Mouse (Mus musculus) left cerebral cortex, postnatal 10 days (tissue): ENCODE results near the gene Tnfaip2. TPM values are rescaled to one million over a fixed set of nuclear protein-coding genes. Genes with fewer than 3 reads are reported as not detected.

Source experiments
- DNase-seq, 2 experiments: peaks; one replicate each; pipeline ENCODE4 v3.0.0; 2021 to 2022; ENCODE audit warnings: low spot score in 2 of 2, mixed read lengths in 1 of 2; ENCODE audit errors: extremely low spot score in 1 of 2
- intact Hi-C: fragments of 180-260 bp; cut with DNase I; formaldehyde crosslinking; loops from one replicate; pipeline ENCODE4 v1.15.1; 2025
- total RNA-seq, 2 experiments: library from RNA; stranded (reverse); gene quantifications; 2 replicates each; pipeline ENCODE4 v1.2.3; 2021

Gene Tnfaip2
- total RNA-seq, 2 experiments from 2014 or later: 0.61 to 0.81 TPM

GRCm38 (mm10) chr12:111441523-111441922 lies 746 bp upstream of the Tnfaip2 start:
- intact Hi-C loops: no loop called here
- peak in 1 of 2 experiments; percentile 50 for DNase-seq

- DNase-seq: no peak
- intact Hi-C loops: no loop called here
These were observed 972 bp downstream of the Tnfaip2 start for GRCm38 (mm10) chr12:111443011-111443870.

- no peak for DNase-seq
- intact Hi-C loops: no loop called here
These were observed 1.9 kb downstream of the Tnfaip2 start for GRCm38 (mm10) chr12:111443921-111444831.

GRCm38 (mm10) chr12:111445161-111445889 lies 3.1 kb downstream of the Tnfaip2 start:
- intact Hi-C loops: no loop called here
- DNase-seq: no peak

- no peak for DNase-seq
- intact Hi-C loops: no loop called here
These were observed 3.8 kb downstream of the Tnfaip2 start for GRCm38 (mm10) chr12:111445890-111446613.

GRCm38 (mm10) chr12:111446745-111447144 lies 4.5 kb downstream of the Tnfaip2 start:
- intact Hi-C loops: no loop called here
- peak in 1 of 2 experiments; percentile 23 for DNase-seq

GRCm38 (mm10) chr12:111447350-111447749 lies 5.1 kb downstream of the Tnfaip2 start:
- intact Hi-C loops: no loop called here
- DNase-seq: no peak

GRCm38 (mm10) chr12:111447898-111448760 lies 5.9 kb downstream of the Tnfaip2 start:
- intact Hi-C loops: no loop called here
- DNase-seq: no peak

GRCm38 (mm10) chr12:111448931-111449705 lies 6.8 kb downstream of the Tnfaip2 start:
- intact Hi-C loops: no loop called here
- peak in 1 of 2 experiments; percentile 57 for DNase-seq

- intact Hi-C loops: no loop called here
- DNase-seq: peak in 1 of 2 experiments; percentile 67
These were observed 8.1 kb downstream of the Tnfaip2 start for GRCm38 (mm10) chr12:111450359-111450758.

GRCm38 (mm10) chr12:111451561-111451960 lies 9.3 kb downstream of the Tnfaip2 start:
- no peak for DNase-seq
- intact Hi-C loops: no loop called here

GRCm38 (mm10) chr12:111454021-111454420 lies 11.8 kb downstream of the Tnfaip2 start:
- DNase-seq: peak in 1 of 2 experiments; percentile 68
- intact Hi-C loops: no loop called here

GRCm38 (mm10) chr12:111454543-111455280 lies 12.4 kb downstream of the Tnfaip2 start:
- no peak for DNase-seq
- intact Hi-C loops: no loop called here

- intact Hi-C loops: no loop called here
- DNase-seq: no peak
These were observed 13.1 kb downstream of the Tnfaip2 start for GRCm38 (mm10) chr12:111455311-111455846.

GRCm38 (mm10) chr12:111455860-111456259 lies 13.6 kb downstream of the Tnfaip2 start:
- intact Hi-C loops: no loop called here
- no peak for DNase-seq

GRCm38 (mm10) chr12:111457742-111458141 lies 15.5 kb downstream of the Tnfaip2 start:
- intact Hi-C loops: loop anchor here (2.0 kb wide), 1 partner anchor 31 kb away; no protein-coding TSS in a partner anchor
- DNase-seq: no peak
